Mouse (Mus musculus) cerebellum, postnatal 25 days (tissue): ENCODE results near the gene Acot9.

Experiments used
- DNase-seq, 2 experiments: peaks; one replicate each; pipeline ENCODE4 v3.0.0; 2021; ENCODE audit warnings: mixed read lengths in 2 of 2

Acot9 gene

DNA sequence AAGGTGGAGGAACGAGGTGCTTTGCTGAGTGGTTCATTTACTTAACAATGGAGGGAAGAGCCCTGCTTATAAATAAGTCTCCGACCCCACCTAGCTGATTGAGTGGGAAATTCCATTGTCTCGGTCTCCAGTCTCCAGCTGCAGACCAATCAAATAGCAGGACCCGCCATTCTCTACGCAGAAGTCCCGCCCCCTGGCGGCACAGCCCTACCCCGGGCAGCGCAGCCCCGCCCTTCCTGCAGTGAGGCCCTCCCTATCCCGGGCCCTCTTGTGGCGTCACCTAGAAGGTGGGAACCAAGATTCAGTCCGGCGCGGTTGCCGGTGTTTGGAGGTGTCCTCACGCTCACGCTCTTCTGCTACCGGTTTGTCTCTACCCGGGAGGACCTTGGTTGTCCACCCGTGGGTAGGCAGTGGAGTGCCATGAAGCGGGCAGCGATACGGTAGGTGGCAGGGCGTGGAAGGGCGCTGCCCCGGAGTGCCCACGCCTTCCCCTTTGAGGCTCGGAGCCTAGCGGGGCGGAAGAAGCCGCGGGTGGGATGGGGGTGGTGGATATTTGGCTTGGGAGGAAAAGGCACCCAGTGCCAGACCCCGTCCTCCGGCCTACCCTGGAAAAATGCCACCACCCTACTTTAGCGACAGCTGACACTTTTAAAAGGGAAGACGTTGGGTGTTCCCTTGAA lies at the start of gene Acot9:
Acot9 (plus strand) TSS at position 209 of the 680 bp plus-strand sequence.
- peak; percentile 85 to 92 for DNase-seq

DNA sequence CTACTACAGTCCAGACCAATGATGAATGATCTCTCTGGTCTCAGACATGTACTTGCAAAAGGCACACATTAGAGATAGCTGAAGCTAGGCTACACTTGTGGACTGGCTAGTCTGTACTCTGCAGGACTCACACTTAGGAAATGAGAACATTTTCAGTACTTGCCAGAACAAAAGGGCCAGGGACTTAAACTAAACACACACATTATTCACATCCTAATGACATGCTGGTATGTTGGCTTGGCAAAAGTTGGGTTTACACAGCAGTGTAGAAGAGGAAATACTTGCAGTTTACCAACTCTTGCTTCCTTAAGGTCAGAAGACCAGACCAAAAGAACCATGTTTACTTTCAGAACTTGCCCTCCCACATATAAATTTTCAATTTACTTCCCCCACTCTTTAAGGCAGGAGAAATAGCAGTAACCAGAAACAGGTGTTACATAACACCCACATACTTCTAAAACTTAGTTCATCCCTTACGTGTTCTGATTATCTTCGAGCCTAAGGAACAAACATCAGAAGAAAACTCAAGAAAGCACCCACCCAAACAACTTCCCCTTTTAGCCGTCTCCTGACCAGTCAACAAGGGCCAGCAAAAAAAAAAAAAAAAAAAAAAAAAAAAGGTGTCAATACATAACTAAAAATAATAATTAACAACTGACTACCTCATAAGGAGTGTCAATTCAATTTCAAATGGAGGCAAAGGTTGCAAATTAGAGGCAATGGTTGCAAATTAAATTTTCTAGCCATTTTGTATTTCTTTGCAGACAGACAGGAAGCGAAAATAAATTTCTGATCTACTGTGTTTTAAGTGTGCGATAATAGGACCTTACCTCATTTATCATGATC lies 47.7 kb upstream of the Acot9 start:
- no peak for DNase-seq

DNA sequence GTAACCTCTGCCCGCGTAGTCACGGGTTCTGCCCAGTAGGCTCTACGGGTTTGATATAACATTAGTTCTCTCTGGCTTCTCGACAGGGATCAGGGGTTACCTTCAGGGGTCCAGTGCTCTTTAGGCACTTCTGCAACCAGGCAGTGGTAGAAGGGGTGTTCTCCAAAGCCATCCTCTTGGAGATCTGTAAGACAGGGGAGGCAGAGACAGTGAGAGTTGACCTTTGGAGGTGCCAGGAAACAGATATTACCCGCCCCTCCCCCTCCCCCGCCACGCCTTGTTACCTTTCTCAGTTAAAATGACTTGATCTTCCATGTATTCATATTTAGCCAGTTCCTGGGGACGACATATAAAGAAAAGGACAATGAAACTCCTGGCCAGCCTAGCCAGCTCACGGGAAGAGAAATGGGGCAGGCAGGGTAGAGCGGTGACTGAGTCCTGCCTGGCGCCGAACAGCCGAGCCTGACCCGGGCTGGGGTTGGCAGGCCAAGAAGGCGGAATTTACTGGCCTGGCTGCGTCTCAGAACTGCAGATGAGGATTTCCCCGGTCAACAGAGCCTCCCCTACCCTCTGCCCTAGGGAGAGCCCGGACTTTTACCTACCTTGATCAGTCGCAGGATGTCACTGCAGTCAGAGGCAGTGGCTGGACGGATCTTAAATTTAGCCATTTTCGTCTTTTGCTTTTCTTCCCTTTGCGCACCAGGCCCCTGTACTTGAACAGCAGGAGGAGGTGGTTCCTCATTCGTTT lies 46.6 kb upstream of the Acot9 start:
- DNase-seq, result peak; percentile 51 to 55

DNA sequence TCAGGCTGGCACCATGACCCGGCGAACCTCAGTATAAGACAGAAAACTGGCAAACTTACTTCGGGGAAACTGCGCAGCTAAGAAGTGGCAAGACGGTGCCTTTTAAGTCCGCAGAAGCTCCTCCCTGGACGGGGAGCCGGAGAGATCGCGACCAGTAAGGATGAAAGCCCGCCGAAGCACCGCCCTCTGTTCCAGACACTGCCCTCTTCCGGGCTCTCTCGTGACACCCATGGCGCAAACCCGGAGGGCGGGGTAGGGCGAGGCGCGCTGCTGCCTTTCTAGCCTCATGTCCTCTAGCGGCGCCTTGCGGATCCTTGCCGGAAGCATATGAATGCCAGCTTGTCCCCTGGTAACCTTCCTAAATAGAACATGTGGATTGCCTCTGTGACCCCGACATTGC lies 46.0 kb upstream of the Acot9 start, which contains the start of gene Sat1:
Sat1 (minus strand) TSS at position 179 of the 400 bp plus-strand sequence.
- peak; percentile 86 to 93 for DNase-seq

DNA sequence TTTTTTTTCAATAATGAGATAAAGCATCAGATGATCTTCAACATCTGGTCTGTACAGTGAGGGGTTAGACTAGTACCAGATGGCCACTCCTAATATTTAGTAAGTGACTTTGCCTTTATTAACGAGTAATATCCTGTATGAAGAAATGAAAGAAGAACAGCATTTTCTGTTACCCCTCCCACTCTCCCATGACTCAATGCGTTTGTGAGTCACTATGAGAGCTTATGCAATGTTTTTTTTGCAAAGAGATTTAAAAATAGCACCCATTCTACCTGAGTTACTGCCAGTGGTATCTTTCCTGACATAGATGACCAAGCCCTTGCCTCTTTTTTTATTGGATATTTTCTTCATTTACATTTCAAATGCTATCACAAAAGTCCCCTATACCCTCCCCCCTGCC lies 44.0 kb upstream of the Acot9 start:
- DNase-seq, result no peak

DNA sequence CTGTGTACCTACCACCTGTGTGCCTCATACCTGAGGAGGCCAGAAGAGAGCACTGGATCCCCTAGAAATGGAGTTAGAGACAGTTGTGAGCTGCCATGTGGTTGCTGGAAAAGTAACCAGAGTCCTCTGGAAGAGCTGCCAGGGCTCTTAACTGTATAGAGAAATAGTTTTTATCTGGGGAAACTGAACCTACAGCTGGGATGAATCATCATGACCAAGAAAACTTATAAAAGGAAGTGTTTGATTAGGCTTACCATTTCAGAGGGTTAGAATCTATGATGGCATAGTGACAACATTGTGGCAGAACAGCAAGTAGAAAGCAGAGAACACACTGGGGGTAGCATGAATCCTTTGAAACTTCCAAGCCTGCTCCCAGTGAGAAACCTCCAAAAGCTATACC lies 5.4 kb upstream of the Acot9 start:
- no peak for DNase-seq

DNA sequence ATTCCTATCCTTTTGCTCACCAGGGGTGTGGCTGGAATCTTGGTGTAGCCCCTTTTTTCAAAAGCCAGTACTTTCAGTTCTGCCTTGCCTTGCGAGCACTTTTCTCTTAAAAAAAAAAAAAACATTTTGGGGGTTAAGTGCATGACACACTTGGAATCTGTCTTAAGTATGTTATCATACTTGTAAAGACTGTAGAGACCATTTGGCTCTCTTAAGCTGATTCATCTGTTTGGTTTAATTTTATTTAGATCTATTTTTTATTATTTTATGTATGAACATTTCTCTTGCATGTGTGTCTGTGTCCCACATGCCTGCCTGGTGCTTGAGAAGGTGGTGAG lies 641 bp downstream of the Acot9 start:
- no peak for DNase-seq

DNA sequence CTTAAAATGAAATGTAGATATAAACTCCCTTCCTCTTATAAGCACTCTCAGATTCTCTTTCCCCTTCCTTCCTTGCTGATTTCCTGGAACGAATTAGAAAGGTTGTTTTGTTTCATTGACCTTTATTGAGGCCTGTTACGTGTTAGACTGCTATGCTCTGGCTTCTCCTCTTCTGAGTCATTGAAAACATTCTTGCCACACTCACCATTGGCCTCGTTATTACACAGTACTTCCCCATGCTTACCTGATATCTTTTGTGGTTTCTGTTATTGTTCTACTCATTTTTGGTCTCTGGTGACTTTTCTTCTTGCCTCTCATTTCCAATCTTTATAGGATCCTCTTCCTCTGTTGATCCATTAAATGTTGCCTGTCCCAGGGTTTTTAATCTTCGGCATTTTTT lies 16.2 kb downstream of the Acot9 start:
- no peak for DNase-seq

DNA sequence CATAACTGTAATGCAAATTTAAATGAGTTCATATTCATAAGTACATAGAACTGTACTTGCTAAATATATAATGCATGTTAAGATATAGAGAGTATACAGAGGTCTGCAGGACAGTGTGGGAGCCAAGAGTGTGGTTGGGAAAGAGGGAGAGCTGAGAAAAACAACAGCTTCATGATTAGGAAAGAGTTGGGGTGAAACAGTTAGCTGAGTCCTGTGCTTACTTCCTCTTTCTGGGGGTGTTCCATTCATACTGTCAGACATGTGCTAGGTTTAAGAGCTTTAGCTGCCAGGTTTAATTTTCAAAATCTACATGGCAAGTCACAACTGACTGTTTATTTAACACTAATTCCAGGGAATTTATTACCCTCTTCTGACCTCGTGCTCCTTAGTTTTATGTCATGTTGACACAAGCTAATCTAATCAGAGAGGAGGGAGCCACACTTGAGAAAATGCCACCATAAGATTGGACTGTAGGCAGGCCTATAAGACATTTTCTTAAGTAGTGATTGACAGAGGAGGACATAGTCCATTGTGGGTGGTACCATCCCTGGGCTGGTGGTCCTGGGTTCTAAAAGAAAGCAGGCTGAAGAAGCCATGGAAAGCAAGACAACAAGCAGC lies 18.3 kb downstream of the Acot9 start:
- DNase-seq, result no peak

DNA sequence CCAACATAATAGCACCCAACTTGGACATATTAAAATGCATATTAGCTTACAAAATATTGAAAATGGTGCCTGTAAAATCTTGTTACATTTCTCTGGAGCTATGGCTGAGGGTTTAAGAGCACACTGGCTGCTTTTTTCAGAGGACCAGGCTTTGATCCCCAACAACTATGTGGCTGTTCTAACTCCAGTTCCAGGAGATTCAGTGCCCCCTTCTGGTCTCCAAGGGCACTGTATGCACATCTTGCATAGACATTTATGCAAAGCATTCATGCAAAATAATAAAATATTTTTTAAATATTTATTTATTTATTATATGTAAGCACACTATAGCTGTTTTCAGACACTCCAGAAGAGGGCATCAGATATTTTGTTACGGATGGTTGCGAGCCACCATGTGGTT lies 44.1 kb downstream of the Acot9 start:
- DNase-seq, result no peak

DNA sequence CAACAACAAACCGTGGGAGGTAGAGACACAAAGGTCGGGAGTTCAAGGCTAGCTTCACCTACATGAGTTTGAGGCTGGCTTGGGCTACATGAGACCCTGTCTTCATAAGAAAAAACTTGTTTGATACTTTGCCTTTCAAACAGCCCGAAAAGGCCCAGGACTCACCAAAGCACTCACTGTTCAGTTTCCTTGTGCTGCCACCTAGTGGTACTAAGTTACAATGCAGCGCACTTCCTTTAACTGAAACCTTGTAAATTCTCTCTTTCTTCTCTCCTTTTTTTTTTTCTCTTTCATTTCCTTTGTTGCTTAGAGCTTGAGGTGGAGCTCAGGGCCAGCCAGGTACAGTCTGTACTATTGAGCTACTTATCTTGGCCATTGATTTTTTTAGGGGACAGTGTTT lies 55.8 kb downstream of the Acot9 start:
- DNase-seq, result peak; percentile 7 to 48

DNA sequence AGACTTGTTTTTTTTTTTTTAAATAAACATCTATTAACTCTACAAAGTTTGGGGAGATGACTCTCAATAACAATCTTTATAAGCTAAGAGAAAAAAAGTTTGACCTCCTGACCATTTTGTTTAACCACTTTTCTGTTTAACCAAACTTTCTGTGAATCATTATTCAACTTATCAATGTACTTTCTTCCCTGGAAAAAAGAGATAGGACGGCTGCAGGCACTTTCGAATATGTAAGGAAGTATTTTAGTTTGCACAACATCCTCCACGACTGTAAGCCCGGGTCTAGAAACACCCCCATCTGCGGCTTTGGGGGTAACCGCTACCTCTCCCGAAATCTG lies 75.3 kb downstream of the Acot9 start:
- no peak for DNase-seq

DNA sequence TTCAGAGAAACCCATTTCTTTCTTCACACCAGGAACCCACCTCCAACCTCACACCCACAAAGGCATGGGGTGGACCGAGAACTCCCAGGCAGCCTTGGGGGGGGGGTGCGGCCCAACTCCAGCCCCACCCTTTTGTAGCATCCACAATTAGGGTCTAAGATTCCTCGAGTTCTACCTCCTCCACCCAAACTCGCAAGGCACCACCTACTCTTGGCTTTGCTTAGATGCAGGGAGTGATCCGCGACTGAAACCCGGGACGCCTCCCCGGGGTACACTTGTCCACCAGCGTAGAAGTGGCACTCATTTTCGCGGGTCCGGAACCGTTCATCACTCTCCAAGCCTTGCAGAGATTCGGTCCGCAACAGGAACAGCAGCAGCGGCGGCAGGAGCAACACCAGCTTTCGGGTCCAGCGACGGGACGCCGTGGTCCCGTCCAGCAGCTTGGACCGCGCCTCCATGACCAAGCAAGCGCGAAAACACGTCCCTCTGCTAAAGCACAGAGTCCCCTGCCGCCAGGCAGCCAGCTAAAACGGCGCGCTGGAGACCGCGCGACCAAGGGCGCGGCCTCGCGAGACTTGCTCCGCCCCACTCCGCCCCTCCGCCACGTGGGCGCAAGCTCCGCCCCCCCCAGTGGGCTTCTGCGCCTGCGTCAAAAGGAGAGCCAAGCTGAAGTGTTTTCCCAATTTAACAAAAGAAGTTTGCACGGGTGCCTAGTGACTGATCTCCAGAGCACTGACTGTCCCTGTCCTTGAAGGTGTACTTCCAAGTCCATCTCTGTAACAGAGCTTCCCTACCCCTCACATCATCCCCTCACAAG lies 75.9 kb downstream of the Acot9 start:
- peak; percentile 75 to 85 for DNase-seq

DNA sequence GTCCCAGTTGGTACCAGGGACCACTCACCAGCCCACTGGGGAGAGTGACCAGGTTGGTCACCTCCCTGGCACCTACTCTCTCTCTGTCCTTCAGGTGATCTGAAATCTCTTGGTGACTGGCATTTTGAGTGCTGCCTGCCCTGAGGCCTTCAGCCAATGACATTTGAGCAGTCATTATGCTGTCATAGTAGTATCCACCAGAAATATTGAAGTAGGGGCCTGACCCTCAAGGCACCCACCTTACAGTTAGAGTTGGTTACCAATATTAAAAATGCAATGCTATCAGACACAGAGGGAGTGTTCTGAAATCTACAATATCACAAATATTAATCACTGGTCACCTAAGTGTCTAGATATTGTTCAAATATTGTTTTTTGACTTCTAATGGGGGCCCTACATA lies 78.4 kb downstream of the Acot9 start, which contains the start of gene Prdx4:
Prdx4 (minus strand) TSS at position 101 of the 400 bp plus-strand sequence.
- no peak for DNase-seq

DNA sequence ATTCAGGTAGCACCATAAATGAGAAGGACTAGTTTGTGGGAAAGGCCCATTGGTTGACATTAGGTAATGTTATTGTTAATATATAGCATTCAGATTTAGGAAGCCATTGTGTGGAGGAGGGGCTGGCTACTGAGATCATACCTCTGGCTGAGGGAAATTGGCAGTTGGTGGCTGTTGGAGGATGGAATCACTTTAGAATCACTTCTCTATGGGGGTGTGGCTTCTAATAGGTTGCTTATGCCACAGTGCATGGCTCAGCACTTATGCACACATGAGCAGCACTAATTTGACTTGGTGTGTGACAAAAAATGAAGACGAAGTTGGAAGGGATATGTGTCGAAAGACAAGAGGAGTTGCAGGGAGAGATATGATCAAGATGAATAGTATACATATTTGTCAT lies 84.0 kb downstream of the Acot9 start:
- DNase-seq, result no peak
